Mouse (Mus musculus) forebrain, postnatal 0 days (tissue): Measurements from ENCODE around the gene Pla2g12b. TPM values are rescaled to one million over a fixed set of nuclear protein-coding genes. Genes with fewer than 3 reads are reported as not detected.
"Not testable (repeated sequence)": the region's sequence is repeated elsewhere in the genome, so short reads cannot be mapped to it uniquely, and the experiment has no call there.

Experiments used
- ATAC-seq: fragments of 200-750 bp; cut with Nextera tagmentation; 2 replicates; pipeline ENCODE4 v1.8.0; 2017; ENCODE audit warnings: mild to moderate bottlenecking, moderate library complexity
- DNase-seq: peaks from one replicate; pipeline ENCODE4 v3.0.0-alpha.2; 2015
- H3K27ac ChIP-seq: fragments of 300-500 bp; sonication (generic); 2 replicates; pipeline ENCODE4 v1.5.1; 2014; ENCODE audit warnings: low read depth, mild to moderate bottlenecking, antibody characterized with exemption, low read length, moderate library complexity, mixed read lengths
- H3K27me3 ChIP-seq: fragments of 300-500 bp; sonication (generic); 2 replicates; pipeline ENCODE4 v1.6.1; 2014; ENCODE audit warnings: mild to moderate bottlenecking, low read length, mixed read lengths; ENCODE audit not compliant: insufficient read depth
- H3K36me3 ChIP-seq: fragments of 300-500 bp; sonication (generic); 2 replicates; pipeline ENCODE4 v1.6.1; 2014; ENCODE audit warnings: mild to moderate bottlenecking, moderate library complexity; ENCODE audit not compliant: insufficient read depth
- H3K4me1 ChIP-seq: fragments of 300-500 bp; sonication (generic); 2 replicates; pipeline ENCODE4 v1.6.1; 2014; ENCODE audit warnings: antibody characterized with exemption; ENCODE audit not compliant: insufficient read depth
- H3K4me2 ChIP-seq: fragments of 300-500 bp; sonication (generic); 2 replicates; pipeline ENCODE4 v1.6.1; 2014; ENCODE audit warnings: low read depth, mild to moderate bottlenecking, moderate library complexity
- H3K4me3 ChIP-seq: fragments of 300-500 bp; sonication (generic); 2 replicates; pipeline ENCODE4 v1.5.1; 2014; ENCODE audit warnings: low read depth, low read length, mixed read lengths
- H3K9ac ChIP-seq: fragments of 300-500 bp; sonication (generic); 2 replicates; pipeline ENCODE4 v1.6.1; 2014; ENCODE audit warnings: mild to moderate bottlenecking
- H3K9me3 ChIP-seq: fragments of 300-500 bp; sonication (generic); 2 replicates; pipeline ENCODE4 v1.6.1; 2016; ENCODE audit warnings: low read length
- CTCF ChIP-seq: sonication (generic); IDR thresholded peaks from 2 replicates; pipeline ENCODE4 v1.5.1; 2016; ENCODE audit warnings: antibody characterized with exemption, control low read depth, low read depth
- WGBS: fragments of 180-500 bp; shearing (Covaris S2); extraction: QIAGEN DNeasy Blood & Tissue Kit; methylation state at CpG from one replicate; pipeline ENCODE4 v1.1.7; 2014; 5-methylcytosine and 5-hydroxymethylcytosine counted together
- polyA plus RNA-seq: library from polyadenylated mRNA; unstranded; fragments of >200 nt; fragmentation: Nextera tagmentation; extraction: Ambion mirVana; gene quantifications from 2 replicates; pipeline ENCODE4 v1.2.1, GENCODE M21; 2015
- total RNA-seq: library from RNA; depleted of rRNA; stranded (reverse); fragments of >200 nt; gene quantifications from 2 replicates; pipeline ENCODE4 v1.2.3, GENCODE M21; 2014

Gene Pla2g12b
- total and polyA plus RNA-seq, 2 experiments from 2014 or later, result not detected

GRCm38 (mm10) chr10:59386951-59387350 is 16.5 kb upstream of the Pla2g12b start:
- TF ChIP-seq CTCF, result no peak
- no peaks in the 10 kb centered on the region for H3K4me1 ChIP-seq
- H3K27me3 ChIP-seq, result no peaks in the 10 kb centered on the region
- ATAC-seq (peak; percentile 86), DNase-seq (peak; percentile 78)
- WGBS, result 56% methylated on average over 7 of the region's 8 CpGs
- no peak overlapping the region for H3K9ac ChIP-seq
- H3K27ac ChIP-seq, result no peak overlapping the region
- 0 out of 2 replicates have a peak overlapping the region, but pooled peaks have one; percentile 13 for H3K4me2 ChIP-seq
- H3K4me3 ChIP-seq, result no peak overlapping the region
- 0 out of 2 replicates have a peak, but pooled peaks cover 11% of the 10 kb centered on the region for H3K9me3 ChIP-seq
- no peaks in the 10 kb centered on the region for H3K36me3 ChIP-seq

DNA sequence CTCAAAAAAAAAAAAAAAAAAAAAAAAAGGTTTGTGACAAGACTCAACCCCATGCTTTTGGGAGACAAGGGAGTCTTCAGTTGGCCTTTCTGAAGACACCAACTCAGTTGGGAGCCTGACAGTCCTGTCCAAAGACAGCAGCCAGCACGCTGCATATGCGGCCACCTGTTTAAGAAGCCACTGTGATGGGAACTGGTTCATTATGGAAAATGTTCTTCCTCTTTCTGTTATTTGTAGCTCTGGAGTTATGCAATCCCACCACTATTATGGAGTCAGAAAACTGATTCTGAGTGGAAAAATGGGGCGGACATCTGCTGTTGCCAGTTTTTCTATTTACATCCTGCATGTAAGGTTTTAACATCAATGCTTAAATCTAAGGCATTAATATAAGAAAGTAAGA is 13.8 kb upstream of the Pla2g12b start:
- no peak overlapping the region for H3K9ac ChIP-seq
- no peak for TF ChIP-seq CTCF
- H3K9me3 ChIP-seq, result 0 out of 2 replicates have a peak, but pooled peaks cover 11% of the 10 kb centered on the region
- no peak overlapping the region for H3K27ac ChIP-seq
- no peaks in the 10 kb centered on the region for H3K36me3 ChIP-seq
- DNase-seq (no peak), ATAC-seq (no peak)
- no peaks in the 10 kb centered on the region for H3K27me3 ChIP-seq
- H3K4me3 ChIP-seq, result no peak overlapping the region
- H3K4me2 ChIP-seq, result no peak overlapping the region
- H3K4me1 ChIP-seq, result no peaks in the 10 kb centered on the region
- 98% methylated on average over 3 of the region's 3 CpGs for WGBS

- Histone ChIP-seq H3K4me2 (no peak overlapping the region), H3K9ac (no peak overlapping the region), H3K27me3 (no peaks in the 10 kb centered on the region), H3K4me3 (no peak overlapping the region), H3K27ac (no peak overlapping the region), H3K36me3 (no peaks in the 10 kb centered on the region), H3K4me1 (no peaks in the 10 kb centered on the region), H3K9me3 (0 out of 2 replicates have a peak, but pooled peaks cover 11% of the 10 kb centered on the region)
- 77% methylated on average over 4 of the region's 4 CpGs for WGBS
- ATAC-seq, result no peak
- DNase-seq, result no peak
- no peak for TF ChIP-seq CTCF
Observed at GRCm38 (mm10) chr10:59391907-59392306, 11.6 kb upstream of the Pla2g12b start.

- 90% methylated on average over 7 of the region's 25 CpGs for WGBS
- ATAC-seq, DNase-seq, H3K27ac ChIP-seq, H3K9me3 ChIP-seq, H3K36me3 ChIP-seq, H3K4me1 ChIP-seq, H3K4me2 ChIP-seq, H3K27me3 ChIP-seq, H3K4me3 ChIP-seq, H3K9ac ChIP-seq: not testable (repeated sequence)
Observed at GRCm38 (mm10) chr10:59395461-59395860, 8.0 kb upstream of the Pla2g12b start, which contains the start of gene Gm10273. Gene Gm10273, plus strand, starts transcription at chr10:59395632.

DNA sequence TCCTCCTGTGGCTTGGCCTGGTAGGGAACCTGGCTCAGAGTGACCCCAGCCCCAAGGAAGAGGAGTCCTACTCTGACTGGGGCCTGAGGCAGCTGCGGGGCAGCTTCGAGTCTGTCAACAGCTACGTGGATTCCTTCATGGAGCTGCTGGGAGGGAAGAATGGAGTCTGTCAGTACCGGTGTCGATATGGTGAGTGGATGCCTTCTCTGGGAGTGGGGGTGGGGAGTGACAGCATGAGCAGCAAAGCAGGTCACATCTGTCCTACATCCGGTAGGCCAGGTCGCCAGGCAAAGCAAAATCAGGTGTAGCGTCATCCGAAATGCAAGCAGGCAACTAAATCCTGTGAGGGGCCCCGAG is 311 bp downstream of the Pla2g12b start:
- Histone ChIP-seq H3K9ac (no peak overlapping the region), H3K4me3 (no peak overlapping the region), H3K27me3 (no peaks in the 10 kb centered on the region), H3K4me2 (no peak overlapping the region), H3K36me3 (no peaks in the 10 kb centered on the region), H3K4me1 (0 out of 2 replicates have a peak, but pooled peaks cover 3% of the 10 kb centered on the region), H3K27ac (no peak overlapping the region), H3K9me3 (no peaks in the 10 kb centered on the region)
- no peak for ATAC-seq
- no peak for TF ChIP-seq CTCF
- 85% methylated on average over 10 of the region's 10 CpGs for WGBS
- DNase-seq, result no peak

DNA sequence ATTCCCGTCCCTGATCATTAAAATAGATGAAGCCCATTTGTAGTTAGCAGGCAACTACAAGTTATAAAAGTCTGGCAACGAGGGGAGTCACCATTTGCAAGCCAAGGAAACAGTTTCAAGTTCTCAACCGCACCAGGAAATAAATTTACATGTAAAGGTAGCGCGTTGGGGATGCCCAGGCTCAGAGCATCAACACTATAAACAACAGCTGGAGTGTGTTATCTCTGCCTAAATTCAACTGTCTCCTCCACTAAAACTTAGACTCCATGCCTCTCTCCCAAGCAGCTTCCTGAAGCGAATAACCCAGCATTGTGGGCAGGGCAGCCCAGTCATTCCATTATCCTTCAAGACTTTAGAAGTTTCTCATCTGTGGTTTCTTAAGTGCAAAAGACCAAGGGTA is 5.0 kb downstream of the Pla2g12b start:
- Histone ChIP-seq H3K27ac (no peak overlapping the region), H3K4me3 (no peak overlapping the region), H3K27me3 (no peaks in the 10 kb centered on the region), H3K4me1 (0 out of 2 replicates have a peak, but pooled peaks cover 4% of the 10 kb centered on the region), H3K9ac (no peak overlapping the region), H3K36me3 (no peaks in the 10 kb centered on the region), H3K9me3 (no peaks in the 10 kb centered on the region), H3K4me2 (no peak overlapping the region)
- DNase-seq (no peak), ATAC-seq (no peak)
- no peak for TF ChIP-seq CTCF
- 57% methylated on average over 6 of the region's 6 CpGs for WGBS

DNA sequence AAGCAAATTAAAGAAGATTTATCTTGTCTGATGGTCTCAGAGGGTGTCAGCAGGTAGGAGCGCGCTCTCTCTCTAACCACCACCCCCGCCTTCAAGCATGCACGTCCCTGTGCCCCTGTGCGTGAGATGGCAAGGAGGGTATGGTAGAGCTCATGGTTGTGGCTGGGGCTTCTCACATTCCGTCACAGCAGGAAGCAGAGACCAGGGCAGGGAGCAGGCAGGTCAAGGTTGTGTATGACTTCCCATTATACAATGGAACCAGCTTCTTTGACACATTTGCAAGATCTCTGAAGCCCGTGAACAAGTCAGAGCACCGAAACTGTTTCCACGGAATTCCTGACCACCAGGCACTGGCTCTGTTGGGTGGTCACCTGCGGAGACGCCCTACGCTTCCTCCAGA is 6.8 kb downstream of the Pla2g12b start:
- no peak overlapping the region for H3K4me3 ChIP-seq
- H3K4me2 ChIP-seq, result no peak overlapping the region
- no peak overlapping the region for H3K27ac ChIP-seq
- 91% methylated on average over 12 of the region's 12 CpGs for WGBS
- TF ChIP-seq CTCF, result no peak
- DNase-seq (no peak), ATAC-seq (no peak)
- H3K27me3 ChIP-seq, result no peaks in the 10 kb centered on the region
- H3K9me3 ChIP-seq, result no peaks in the 10 kb centered on the region
- no peak overlapping the region for H3K9ac ChIP-seq
- no peaks in the 10 kb centered on the region for H3K36me3 ChIP-seq
- 0 out of 2 replicates have a peak, but pooled peaks cover 4% of the 10 kb centered on the region for H3K4me1 ChIP-seq
